9 mouse cellular contexts compared by ENCODE assay signal in the genomic region with DNA sequence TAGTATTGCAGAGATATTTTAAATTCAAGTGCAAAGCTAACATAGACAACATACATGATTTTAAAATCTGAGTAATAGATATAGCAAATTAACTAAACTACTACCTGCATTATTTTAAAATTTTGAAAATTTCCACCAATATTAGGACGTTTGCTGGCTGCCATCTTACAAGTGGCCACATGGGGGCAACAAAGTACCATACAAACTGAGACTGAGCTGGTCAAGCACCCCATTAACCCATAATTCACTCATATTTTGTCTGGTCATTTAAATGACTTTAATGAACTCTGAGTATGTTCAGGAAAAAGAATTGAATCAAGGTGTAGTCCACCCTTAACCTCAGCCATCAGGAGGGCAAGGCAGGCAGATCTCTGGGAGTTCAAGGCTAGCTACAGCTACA. TPM values are rescaled to one million over a fixed set of nuclear protein-coding genes. Genes with fewer than 3 reads are reported as not detected.
A peak's percentile ranks its signal among the peaks of the same experiment; 100 is the strongest.
DNase-seq lines count a peak whose midpoint lies in the region; ATAC-seq and TF ChIP-seq lines count a peak whose summit lies in the region.
"Had no signal": no experiment of that assay in that cellular context is flagged by ENCODE, and none has a peak within 500 bp of the region (broad histone marks: within the 10 kb centered on the region; RNA-seq: fewer than 3 reads in every experiment).

No protein-coding gene starts in this region.

- H3K9ac ChIP-seq in heart, embryonic 11.5 days (ENCODE audit: low read depth, low read length) = no peak overlapping the region

- no peak overlapping the region for H3K4me2 ChIP-seq in heart, embryonic 11.5 days

- no peak for TF ChIP-seq POLR2A in thymus, adult 2 months (IDR thresholded peaks at IDR 0.05; ENCODE audit: control insufficient read depth, extremely low read depth, insufficient read depth, low read length, poor library complexity)

- no peak for TF ChIP-seq CTCF in thymus, adult 2 months (IDR thresholded peaks at IDR 0.05; ENCODE audit: borderline replicate concordance, control insufficient read depth, extremely low read depth, insufficient read depth, low read length, poor library complexity)

- 0% methylated on average over 1 of the region's 1 CpGs for WGBS in heart, embryonic 11.5 days (ENCODE audit: insufficient replicate concordance)
- 0% methylated on average over 1 of the region's 1 CpGs for WGBS in thymus, adult 2 months

- peaks cover 3% of the 10 kb centered on the region; the same call in 1 of the 2 replicates for H3K4me1 ChIP-seq in heart, embryonic 11.5 days (ENCODE audit: control insufficient read depth, insufficient read depth, low read length)
- peaks cover 3% of the 10 kb centered on the region; the same call in 1 of the 2 replicates for H3K4me1 ChIP-seq in thymus, adult 2 months (replicated peaks; ENCODE audit: control insufficient read depth, insufficient read depth, low read length)

- 0 out of 2 replicates have a peak, but pooled peaks cover 6% of the 10 kb centered on the region for H3K27me3 ChIP-seq in heart, embryonic 11.5 days (ENCODE audit: control insufficient read depth, insufficient read depth, low read length)
- no peaks in the 10 kb centered on the region for H3K27me3 ChIP-seq in thymus, adult 2 months (ENCODE audit: control insufficient read depth, insufficient read depth, low read length)
- H3K27me3 ChIP-seq in splenic B cell, adult 2 months (ENCODE audit: control insufficient read depth, insufficient read depth, low read length, poor library complexity, severe bottlenecking) = no peaks in the 10 kb centered on the region

- no peaks in the 10 kb centered on the region for H3K36me3 ChIP-seq in heart, embryonic 11.5 days (ENCODE audit: control insufficient read depth, insufficient read depth, low read length)
- no peaks in the 10 kb centered on the region for H3K36me3 ChIP-seq in thymus, adult 2 months (ENCODE audit: control insufficient read depth, insufficient read depth, low read length)
- no peaks in the 10 kb centered on the region for H3K36me3 ChIP-seq in splenic B cell, adult 2 months (ENCODE audit: control insufficient read depth, insufficient read depth, low read length, poor library complexity, severe bottlenecking)

- H3K4me3 ChIP-seq in heart, embryonic 11.5 days (ENCODE audit: low read depth, low read length) = no peak overlapping the region
- no peak overlapping the region for H3K4me3 ChIP-seq in thymus, adult 2 months (ENCODE audit: control insufficient read depth, insufficient read depth, low read length)
- H3K4me3 ChIP-seq: myocyte had no signal

- no peak overlapping the region for H3K27ac ChIP-seq in heart, embryonic 11.5 days (ENCODE audit: low read depth, low read length)
- no peak overlapping the region for H3K27ac ChIP-seq in thymus, adult 2 months (ENCODE audit: control insufficient read depth, insufficient read depth, low read length)

- DNase-seq in heart, adult 18-20 months = peak; percentile 29 to 81
- DNase-seq in thymus, adult 2 months = peak; percentile 47
- DNase-seq in thymus, adult 18-20 months = no peak
- DNase-seq in cerebellum, adult 9-10 months = peak; percentile 79
- DNase-seq in heart, postnatal 14 days = peak; percentile 57 to 78
- peak; percentile 24 to 39 for DNase-seq in lung, adult 18-20 months
- DNase-seq in splenic B cell, adult 2 months (ENCODE audit: low read depth, low spot score) = peak; percentile 72

- intact Hi-C loops in heart, postnatal 14 days (cut with DNase I) = loop anchor here (5.0 kb wide), 1 partner anchor 82 kb away; no protein-coding TSS in a partner anchor

- no peaks in the 10 kb centered on the region for H3K9me3 ChIP-seq in heart, embryonic 11.5 days (replicated peaks; ENCODE audit: control insufficient read depth, low read length)

- ATAC-seq in heart, embryonic 11.5 days (replicated peaks; ENCODE audit: insufficient number of reproducible peaks, low FRiP score, low TSS enrichment) = no peak

RNA-seq across cellular contexts. Expression of gene Rad18, which starts 3.9 kb away (rescaled TPM):
- 1 to 10 TPM; 1.5 to 2.0 TPM for total RNA-seq in heart, adult 18-20 months (2021)
- 24.8 and 26.2 TPM in 2 replicates for polyA plus RNA-seq in heart, embryonic 11.5 days (2014; fragmentation: Nextera tagmentation; extraction: Ambion mirVana)
- polyA plus RNA-seq in thymus, adult 2 months (2012; rRNA removed) = 6.6 TPM in 2 replicates
- 1 to 10 TPM; 2.7 to 3.3 TPM for total RNA-seq in heart, postnatal 14 days (2021)

Comparison
In these comparisons a context has a peak if more than half of its experiments do, and no peak if none do; other contexts are left out.
1. DNase-seq: peak in heart, adult 18-20 months (2 of 2), thymus, adult 2 months (single experiment), cerebellum, adult 9-10 months (single experiment), heart, postnatal 14 days (2 of 2), lung, adult 18-20 months (2 of 2) and splenic B cell, adult 2 months (single experiment); none in thymus, adult 18-20 months (0 of 2).